Mouse (Mus musculus): ENCODE results near the gene Parp9.
"Not testable (repeated sequence)": the region's sequence is repeated elsewhere in the genome, so short reads cannot be mapped to it uniquely, and the experiment has no call there.

The Parp9 gene

GRCm38 (mm10) chr16:35993316-35993715, 55.0 kb downstream of the Parp9 start:
- DNase-seq (ENCODE audit: low spot score in 2 of 2) = no peak

GRCm38 (mm10) chr16:35998852-35999251, 60.6 kb downstream of the Parp9 start:
- DNase-seq (ENCODE audit: low spot score in 2 of 2) = not testable (repeated sequence)

GRCm38 (mm10) chr16:36008396-36008795, 70.1 kb downstream of the Parp9 start:
- DNase-seq (ENCODE audit: low spot score in 2 of 2) = no peak

GRCm38 (mm10) chr16:36016335-36016734, 78.1 kb downstream of the Parp9 start:
- DNase-seq (ENCODE audit: low spot score in 2 of 2) = no peak

Measured in natural killer cell, adult 2 months (primary cell).